Mouse (Mus musculus) heart, embryonic 16.5 days (tissue): ENCODE results near the gene Scd3. TPM values are rescaled to one million over a fixed set of nuclear protein-coding genes. Genes with fewer than 3 reads are reported as not detected.
A peak's percentile ranks its signal among the peaks of the same experiment; 100 is the strongest.

Source experiments
- ATAC-seq: fragments of 200-750 bp; cut with Nextera tagmentation; replicated peaks from 2 replicates; pipeline ENCODE4 v1.8.0; 2017; ENCODE audit warnings: moderate number of reproducible peaks; ENCODE audit not compliant: insufficient read depth, low FRiP score; ENCODE audit errors: extremely low read depth
- H3K27ac ChIP-seq: fragments of 300-500 bp; sonication (generic); 2 replicates; pipeline ENCODE4 v1.5.1; 2014; ENCODE audit warnings: mild to moderate bottlenecking, low read length, control low read depth, moderate library complexity
- H3K27me3 ChIP-seq: fragments of 300-500 bp; sonication (generic); 2 replicates; pipeline ENCODE4 v1.6.1; 2014; ENCODE audit warnings: low read length, mixed read lengths; ENCODE audit not compliant: control insufficient read depth, insufficient read depth
- H3K36me3 ChIP-seq: fragments of 300-500 bp; sonication (generic); 2 replicates; pipeline ENCODE4 v1.6.1; 2014; ENCODE audit not compliant: control insufficient read depth, insufficient read depth
- H3K4me1 ChIP-seq: fragments of 300-500 bp; sonication (generic); 2 replicates; pipeline ENCODE4 v1.6.1; 2014; ENCODE audit warnings: low read length, mixed read lengths; ENCODE audit not compliant: control insufficient read depth, insufficient read depth
- H3K4me2 ChIP-seq: fragments of 300-500 bp; sonication (generic); 2 replicates; pipeline ENCODE4 v1.6.1; 2014; ENCODE audit warnings: low read depth, mild to moderate bottlenecking, control low read depth, low read length
- H3K4me3 ChIP-seq: fragments of 300-500 bp; sonication (generic); 2 replicates; pipeline ENCODE4 v1.5.1; 2014; ENCODE audit warnings: mild to moderate bottlenecking, control low read depth, low read length
- H3K9ac ChIP-seq: fragments of 300-500 bp; sonication (generic); 2 replicates; pipeline ENCODE4 v1.6.1; 2014; ENCODE audit warnings: low read length, control low read depth
- H3K9me3 ChIP-seq: fragments of 300-500 bp; sonication (generic); replicated peaks from 2 replicates; pipeline ENCODE4 v1.6.1; 2016; ENCODE audit warnings: low read length; ENCODE audit not compliant: control insufficient read depth
- WGBS: fragments of 180-500 bp; shearing (Covaris S2); extraction: QIAGEN DNeasy Blood & Tissue Kit; methylation state at CpG from one replicate; pipeline ENCODE4 v1.1.7; 2014; 5-methylcytosine and 5-hydroxymethylcytosine counted together
- polyA plus RNA-seq: library from polyadenylated mRNA; unstranded; fragments of >200 nt; fragmentation: Nextera tagmentation; extraction: Ambion mirVana; gene quantifications from 2 replicates; pipeline ENCODE4 v1.2.1, GENCODE M21; 2015

The Scd3 gene
- polyA plus RNA-seq, 1 experiment from 2014 or later: 0.16 TPM

DNA sequence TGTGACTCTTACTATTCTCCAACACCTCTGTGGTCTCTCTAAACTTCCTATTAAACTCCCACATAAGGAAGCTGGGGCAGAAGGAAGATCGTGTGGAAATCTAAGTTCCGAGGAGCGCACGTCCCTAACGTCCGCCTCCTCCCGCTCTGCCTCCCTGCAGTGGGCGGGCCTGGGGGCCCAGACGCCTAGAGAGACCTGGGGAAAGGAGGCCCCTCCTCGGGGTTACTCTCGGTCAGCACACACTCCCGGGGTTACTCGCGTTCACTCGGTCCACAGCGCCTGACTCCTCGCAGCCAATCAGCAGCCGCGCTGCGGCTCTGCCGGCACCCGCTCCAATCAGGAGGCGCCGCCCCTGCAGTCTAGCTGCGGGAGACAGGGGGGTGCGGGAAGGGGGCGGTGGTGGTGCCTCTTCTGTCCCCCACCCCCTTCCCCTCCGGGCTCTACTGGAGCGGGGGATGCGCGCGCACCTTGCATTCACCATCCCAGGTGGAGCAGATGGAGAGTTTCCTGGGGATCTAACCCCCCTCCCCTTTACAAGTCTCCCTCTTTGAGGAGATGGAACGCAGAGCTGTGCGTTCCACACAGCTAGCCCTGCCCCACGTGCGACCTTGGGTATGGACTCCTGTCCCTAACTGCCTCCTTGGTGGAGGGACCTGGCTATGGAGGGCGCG lies 81.1 kb downstream of the Scd3 start:
- no peaks in the 10 kb centered on the region for H3K27me3 ChIP-seq
- peak overlapping the region; percentile 92 for H3K4me2 ChIP-seq
- peak overlapping the region; percentile 58 for H3K4me3 ChIP-seq
- H3K27ac ChIP-seq: peak overlapping the region; percentile 98
- no peaks in the 10 kb centered on the region for H3K9me3 ChIP-seq
- H3K9ac ChIP-seq: peak overlapping the region; percentile 82
- ATAC-seq: peak; percentile 98
- WGBS: under 1% methylated on average over 37 of the region's 38 CpGs
- peaks cover 49% of the 10 kb centered on the region for H3K4me1 ChIP-seq
- H3K36me3 ChIP-seq: no peaks in the 10 kb centered on the region

DNA sequence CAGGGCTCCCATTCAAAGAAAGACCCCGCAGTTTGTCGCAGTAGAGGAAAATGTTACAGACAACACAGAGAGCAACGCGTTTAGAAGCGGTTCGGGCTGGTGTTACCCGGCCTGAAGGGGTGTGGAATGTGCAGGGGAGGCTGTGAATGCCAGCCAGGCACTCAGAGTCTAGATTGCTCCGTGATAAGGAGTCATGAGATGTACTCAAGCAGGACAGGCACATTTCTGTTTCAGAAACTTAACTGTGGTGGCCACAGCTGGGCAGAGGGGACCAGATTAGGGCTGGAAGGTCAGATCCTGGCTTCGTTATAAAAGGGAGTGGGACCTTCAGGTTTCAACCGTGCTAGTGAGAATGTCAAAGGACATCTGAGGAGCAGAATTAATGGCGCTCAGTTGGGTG lies 81.7 kb downstream of the Scd3 start:
- peaks cover 49% of the 10 kb centered on the region for H3K4me1 ChIP-seq

GRCm38 (mm10) chr19:44285554-44285953 lies 82.5 kb downstream of the Scd3 start:
- no peak for ATAC-seq
- H3K9me3 ChIP-seq: no peaks in the 10 kb centered on the region
- H3K36me3 ChIP-seq: no peaks in the 10 kb centered on the region
- H3K4me2 ChIP-seq: no peak overlapping the region
- H3K4me3 ChIP-seq: no peak overlapping the region
- no peak overlapping the region for H3K27ac ChIP-seq
- WGBS: 93% methylated on average over 8 of the region's 8 CpGs
- H3K4me1 ChIP-seq: peaks cover 51% of the 10 kb centered on the region
- H3K9ac ChIP-seq: no peak overlapping the region
- no peaks in the 10 kb centered on the region for H3K27me3 ChIP-seq

More for the DNA sequence above, 81.7 kb downstream of the Scd3 start:
- peak overlapping the region; percentile 82 for H3K9ac ChIP-seq
- peak overlapping the region; percentile 92 for H3K4me2 ChIP-seq
- H3K36me3 ChIP-seq: no peaks in the 10 kb centered on the region
- peak overlapping the region; percentile 98 for H3K27ac ChIP-seq
- 2% methylated on average over 11 of the region's 11 CpGs for WGBS
- no peaks in the 10 kb centered on the region for H3K9me3 ChIP-seq
- peak overlapping the region; percentile 58 for H3K4me3 ChIP-seq
- no peaks in the 10 kb centered on the region for H3K27me3 ChIP-seq
- peak; percentile 10; the same call in 1 of the 2 replicates for ATAC-seq

- Histone ChIP-seq H3K36me3 (no peaks in the 10 kb centered on the region), H3K9ac (no peak overlapping the region), H3K9me3 (no peaks in the 10 kb centered on the region), H3K27ac (no peak overlapping the region), H3K4me1 (peaks cover 45% of the 10 kb centered on the region), H3K4me3 (no peak overlapping the region), H3K27me3 (no peaks in the 10 kb centered on the region), H3K4me2 (no peak overlapping the region)
- WGBS: 46% methylated on average over 2 of the region's 2 CpGs
- no peak for ATAC-seq
Measured at GRCm38 (mm10) chr19:44286109-44286508, 83.0 kb downstream of the Scd3 start.

DNA sequence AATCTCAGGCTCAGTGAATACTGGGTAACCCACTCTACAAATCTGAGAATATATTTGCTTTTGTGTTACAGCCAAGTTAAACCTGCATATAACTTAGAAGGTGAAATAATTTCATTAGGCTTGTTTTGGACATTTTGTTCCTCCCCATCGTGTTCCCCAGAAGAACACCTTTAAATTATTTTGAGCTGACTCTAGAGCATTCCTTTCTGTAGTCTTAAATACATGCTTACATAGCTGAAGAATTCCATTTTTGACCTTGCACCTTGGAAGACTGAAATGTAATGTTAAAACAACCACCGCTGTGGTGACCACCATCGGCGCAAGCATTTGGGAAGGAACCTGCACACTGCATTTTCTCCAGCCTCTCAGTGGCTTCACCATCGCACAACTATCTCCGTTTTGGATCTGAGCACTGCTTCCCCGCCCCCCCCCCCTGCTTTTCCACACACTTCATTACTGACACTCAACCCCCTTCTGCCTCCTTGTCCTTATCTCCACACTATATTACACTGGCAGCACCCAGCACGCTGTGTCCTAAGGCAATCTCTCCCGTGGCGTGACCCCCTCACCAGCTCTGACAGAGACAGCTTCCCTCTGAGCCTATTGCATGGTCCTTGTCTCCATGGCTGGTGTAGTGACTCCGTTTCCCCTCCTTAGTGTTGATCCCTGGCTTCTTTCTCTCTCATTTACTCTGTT lies 84.5 kb downstream of the Scd3 start:
- 0 out of 2 replicates have a peak overlapping the region, but pooled peaks have one; percentile 26 for H3K9ac ChIP-seq
- WGBS: 38% methylated on average over 10 of the region's 11 CpGs

DNA sequence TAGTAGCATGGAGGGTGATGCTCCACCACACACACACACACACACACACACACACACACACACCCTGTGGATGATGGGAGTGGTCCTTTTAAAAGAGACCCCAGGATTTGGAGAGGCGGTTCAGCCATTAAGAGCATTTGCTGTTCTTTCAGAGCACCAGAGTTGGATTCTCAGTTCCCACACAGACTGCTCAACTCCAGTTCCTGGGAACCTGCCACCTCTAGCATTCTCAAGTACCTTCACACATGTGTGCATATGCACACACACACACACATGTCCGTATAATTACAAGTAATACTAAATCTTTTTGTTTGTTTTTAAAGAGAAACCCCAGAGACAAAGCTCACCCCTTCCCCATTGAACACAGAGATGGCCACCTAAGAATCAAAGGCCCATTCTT lies 89.0 kb downstream of the Scd3 start:
- 89% methylated on average over 2 of the region's 2 CpGs for WGBS
- peak overlapping the region; percentile 98 for H3K27ac ChIP-seq
- no peak overlapping the region for H3K4me3 ChIP-seq
- H3K4me2 ChIP-seq: no peak overlapping the region
- peaks cover 44% of the 10 kb centered on the region for H3K4me1 ChIP-seq
- ATAC-seq: no peak
- H3K36me3 ChIP-seq: peaks cover 11% of the 10 kb centered on the region
- no peaks in the 10 kb centered on the region for H3K9me3 ChIP-seq
- no peaks in the 10 kb centered on the region for H3K27me3 ChIP-seq
- no peak overlapping the region for H3K9ac ChIP-seq

More for the DNA sequence above, 84.5 kb downstream of the Scd3 start:
- H3K9me3 ChIP-seq: no peaks in the 10 kb centered on the region
- no peak for ATAC-seq
- no peak overlapping the region; the same call in 1 of the 2 replicates for H3K4me2 ChIP-seq
- no peaks in the 10 kb centered on the region for H3K27me3 ChIP-seq
- peaks cover 44% of the 10 kb centered on the region for H3K4me1 ChIP-seq
- H3K36me3 ChIP-seq: no peaks in the 10 kb centered on the region
- H3K27ac ChIP-seq: peak overlapping the region; percentile 34; the same call in 1 of the 2 replicates
- H3K4me3 ChIP-seq: no peak overlapping the region

DNA sequence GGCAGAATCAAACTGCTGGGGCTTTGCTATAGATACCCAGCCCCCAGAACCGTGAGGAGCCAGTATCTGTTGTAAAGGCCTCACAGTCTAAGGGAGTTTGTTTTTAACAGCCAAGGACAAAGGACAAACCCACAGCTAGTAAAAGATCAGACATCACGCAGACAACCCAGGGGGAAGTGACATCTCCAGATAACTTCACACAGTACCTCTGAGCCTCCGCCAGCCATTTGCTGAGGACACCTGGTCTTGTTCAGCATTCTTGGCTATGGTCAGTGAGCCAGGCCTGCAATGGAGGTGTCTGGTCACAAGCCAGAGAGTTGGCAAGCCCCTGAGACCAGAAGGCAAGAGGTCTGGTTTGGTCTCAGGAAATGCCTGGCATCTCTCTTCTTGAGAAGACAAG lies 89.4 kb downstream of the Scd3 start:
- Histone ChIP-seq H3K9me3 (no peaks in the 10 kb centered on the region), H3K4me1 (peaks cover 45% of the 10 kb centered on the region), H3K27ac (peak overlapping the region; percentile 98), H3K4me2 (peak overlapping the region; percentile 96), H3K4me3 (peak overlapping the region; percentile 81), H3K9ac (peak overlapping the region; percentile 63), H3K27me3 (no peaks in the 10 kb centered on the region), H3K36me3 (peaks cover 14% of the 10 kb centered on the region)
- no peak for ATAC-seq
- 53% methylated on average over 3 of the region's 3 CpGs for WGBS

- Histone ChIP-seq H3K27me3 (no peaks in the 10 kb centered on the region), H3K9me3 (no peaks in the 10 kb centered on the region), H3K4me1 (peaks cover 45% of the 10 kb centered on the region), H3K4me2 (peak within 1 kb of the TSS; percentile 96), H3K4me3 (peak within 1 kb of the TSS; percentile 81), H3K36me3 (peaks cover 20% of the 10 kb centered on the region), H3K9ac (peak within 1 kb of the TSS; percentile 91), H3K27ac (peak within 1 kb of the TSS; percentile 98)
- peak; percentile 10 for ATAC-seq
- 2% methylated on average over 21 of the region's 21 CpGs for whole genome bisulfite sequencing
Measured at GRCm38 (mm10) chr19:44292941-44293768, 90.1 kb downstream of the Scd3 start, which contains the start of gene Scd2. Scd2 (plus strand) TSS chr19:44293674.
